Mouse (Mus musculus) retina, postnatal 7 days (tissue): ENCODE measurements around the gene Gm6525.

Experiments used
- DNase-seq: peaks from one replicate; pipeline ENCODE4 v3.0.0-alpha.2; 2012; ENCODE audit warnings: low read depth, low spot score

The Gm6525 gene

GRCm38 (mm10) chr3:84211340-84211875 lies 37.5 kb downstream of the Gm6525 start:
- DNase-seq: no peak

GRCm38 (mm10) chr3:84214501-84214900 lies 40.6 kb downstream of the Gm6525 start:
- DNase-seq: no peak

- DNase-seq: no peak
Observed at GRCm38 (mm10) chr3:84215253-84215652, 41.3 kb downstream of the Gm6525 start.

- DNase-seq: no peak
Observed at GRCm38 (mm10) chr3:84215743-84216360, 41.9 kb downstream of the Gm6525 start.

GRCm38 (mm10) chr3:84217118-84217960 lies 43.4 kb downstream of the Gm6525 start:
- no peak for DNase-seq

GRCm38 (mm10) chr3:84217961-84218351 lies 44.1 kb downstream of the Gm6525 start:
- no peak for DNase-seq

- no peak for DNase-seq
Observed at GRCm38 (mm10) chr3:84218498-84218897, 44.6 kb downstream of the Gm6525 start.

GRCm38 (mm10) chr3:84219166-84219710 lies 45.3 kb downstream of the Gm6525 start:
- no peak for DNase-seq

GRCm38 (mm10) chr3:84219720-84220273 lies 45.9 kb downstream of the Gm6525 start:
- no peak for DNase-seq

GRCm38 (mm10) chr3:84220326-84220725 lies 46.4 kb downstream of the Gm6525 start:
- no peak for DNase-seq

- DNase-seq: peak; percentile 52
Observed at GRCm38 (mm10) chr3:84220748-84221147, 46.8 kb downstream of the Gm6525 start.
